Mouse (Mus musculus): ENCODE results near the gene Slc25a28. TPM values are rescaled to one million over a fixed set of nuclear protein-coding genes. Genes with fewer than 3 reads are reported as not detected.

Gene Slc25a28
- polyA plus RNA-seq, 1 experiment from 2014 or later = 17.8 TPM

DNA sequence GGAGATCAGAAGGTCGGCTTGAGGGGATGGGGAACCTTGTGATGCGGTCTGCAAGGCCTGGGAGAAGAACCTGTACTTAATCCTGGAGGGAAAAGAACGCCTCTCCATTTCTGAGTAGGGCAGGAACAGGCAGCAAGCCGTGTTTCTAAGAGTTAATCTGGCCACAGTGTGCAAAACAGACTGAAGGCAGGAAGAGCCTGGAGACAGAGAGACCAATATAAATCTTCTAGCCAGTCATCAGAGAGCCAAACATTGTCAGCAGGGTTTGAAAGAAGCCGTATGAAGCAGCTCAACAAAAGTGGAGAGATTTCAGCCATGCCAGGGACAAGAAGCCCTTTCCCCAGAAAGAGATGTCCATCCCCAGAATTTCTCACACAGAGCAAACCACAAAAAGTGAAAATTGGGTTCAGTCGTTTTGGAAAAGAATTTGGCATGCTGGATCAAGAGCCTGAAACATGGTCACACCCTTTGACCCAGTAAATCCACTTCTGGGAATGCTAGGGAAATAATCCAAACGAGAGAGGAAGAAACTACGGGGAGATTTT, 23.4 kb downstream of the Slc25a28 start:
- no peak overlapping the region for H3K9ac ChIP-seq (replicated peaks)
- H3K36me3 ChIP-seq = no peaks in the 10 kb centered on the region
- H3K4me2 ChIP-seq (replicated peaks) = no peak overlapping the region
- H3K27me3 ChIP-seq = no peaks in the 10 kb centered on the region
- H3K9me3 ChIP-seq = no peaks in the 10 kb centered on the region
- WGBS = 66% methylated on average over 8 of the region's 8 CpGs
- ATAC-seq (replicated peaks) = no peak
- no peaks in the 10 kb centered on the region for H3K4me1 ChIP-seq
- H3K27ac ChIP-seq (replicated peaks) = no peak overlapping the region
- H3K4me3 ChIP-seq = no peak overlapping the region

DNA sequence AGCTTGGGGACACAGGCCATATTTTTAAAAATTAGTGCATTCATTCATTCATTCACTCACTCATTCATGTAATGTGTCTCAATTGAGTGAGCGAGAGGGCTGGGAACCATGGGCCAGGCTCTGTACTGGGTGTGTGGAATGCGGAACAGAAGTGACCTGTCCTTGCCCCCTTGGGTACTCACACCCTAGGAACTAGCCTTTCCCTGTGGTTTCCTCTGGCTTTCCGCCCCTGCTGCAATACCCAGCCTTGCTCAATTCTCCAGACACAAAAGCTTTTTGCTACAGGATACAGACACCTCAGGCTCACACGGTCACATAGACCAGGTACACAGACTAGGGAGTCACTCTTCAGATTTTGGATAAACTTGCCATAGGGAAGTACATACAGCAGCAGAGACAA, 26.3 kb downstream of the Slc25a28 start:
- no peaks in the 10 kb centered on the region for H3K36me3 ChIP-seq
- no peaks in the 10 kb centered on the region for H3K27me3 ChIP-seq
- no peaks in the 10 kb centered on the region for H3K9me3 ChIP-seq
- no peak overlapping the region for H3K4me3 ChIP-seq
- WGBS = 91% methylated on average over 4 of the region's 4 CpGs
- H3K4me1 ChIP-seq = no peaks in the 10 kb centered on the region
- no peak overlapping the region for H3K9ac ChIP-seq (replicated peaks)
- no peak overlapping the region for H3K27ac ChIP-seq (replicated peaks)
- ATAC-seq (replicated peaks) = no peak
- H3K4me2 ChIP-seq (replicated peaks) = no peak overlapping the region

DNA sequence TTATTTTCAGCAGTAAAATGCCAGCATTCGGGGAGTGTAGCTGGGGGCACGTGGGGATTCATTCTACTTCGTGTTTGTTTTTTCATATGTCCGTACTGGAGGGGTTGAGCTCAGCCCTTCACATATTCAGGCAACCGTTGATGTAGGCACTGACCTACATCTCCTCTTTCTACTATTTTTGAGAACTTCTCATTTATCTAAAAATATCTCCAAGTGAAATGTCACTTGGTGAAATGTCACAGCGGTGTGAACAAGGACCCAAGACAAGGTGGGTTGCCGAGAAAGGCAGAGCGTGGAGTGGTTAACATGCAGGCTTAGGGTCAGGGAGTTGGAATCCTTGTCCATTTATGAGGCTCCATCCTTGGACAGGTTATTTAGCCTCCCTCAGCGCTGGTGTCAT, 27.4 kb downstream of the Slc25a28 start:
- Histone ChIP-seq H3K4me3 (no peak overlapping the region), H3K9me3 (no peaks in the 10 kb centered on the region), H3K27me3 (no peaks in the 10 kb centered on the region), H3K36me3 (no peaks in the 10 kb centered on the region), H3K27ac (replicated peaks) (no peak overlapping the region), H3K4me2 (replicated peaks) (no peak overlapping the region), H3K4me1 (no peaks in the 10 kb centered on the region), H3K9ac (replicated peaks) (no peak overlapping the region)
- ATAC-seq (replicated peaks) = no peak
- whole genome bisulfite sequencing = 93% methylated on average over 9 of the region's 9 CpGs

DNA sequence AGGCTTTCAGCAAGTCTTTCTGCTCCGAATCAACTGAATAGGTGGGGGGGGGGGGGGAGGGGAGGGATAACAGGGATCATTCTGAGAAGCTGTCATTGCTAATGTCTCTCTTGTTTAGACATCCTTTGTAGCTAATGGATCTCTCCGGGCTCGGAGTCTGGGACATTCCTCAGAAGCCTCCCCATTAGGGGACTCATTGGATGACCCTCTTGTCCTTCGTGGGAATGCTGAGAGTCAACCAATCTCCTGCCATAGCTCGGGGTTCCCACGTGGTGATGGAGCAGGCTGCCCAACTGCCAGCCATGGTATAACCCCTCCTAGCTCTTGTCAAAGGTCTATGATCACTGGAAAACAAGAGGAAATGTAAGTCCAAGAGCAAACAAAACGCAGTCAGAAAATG, 27.8 kb downstream of the Slc25a28 start:
- Histone ChIP-seq H3K4me1 (no peaks in the 10 kb centered on the region), H3K36me3 (no peaks in the 10 kb centered on the region), H3K9me3 (no peaks in the 10 kb centered on the region), H3K27me3 (no peaks in the 10 kb centered on the region), H3K4me3 (no peak overlapping the region), H3K27ac (replicated peaks) (no peak overlapping the region), H3K9ac (replicated peaks) (no peak overlapping the region), H3K4me2 (replicated peaks) (no peak overlapping the region)
- WGBS = 64% methylated on average over 7 of the region's 7 CpGs
- no peak for ATAC-seq (replicated peaks)

DNA sequence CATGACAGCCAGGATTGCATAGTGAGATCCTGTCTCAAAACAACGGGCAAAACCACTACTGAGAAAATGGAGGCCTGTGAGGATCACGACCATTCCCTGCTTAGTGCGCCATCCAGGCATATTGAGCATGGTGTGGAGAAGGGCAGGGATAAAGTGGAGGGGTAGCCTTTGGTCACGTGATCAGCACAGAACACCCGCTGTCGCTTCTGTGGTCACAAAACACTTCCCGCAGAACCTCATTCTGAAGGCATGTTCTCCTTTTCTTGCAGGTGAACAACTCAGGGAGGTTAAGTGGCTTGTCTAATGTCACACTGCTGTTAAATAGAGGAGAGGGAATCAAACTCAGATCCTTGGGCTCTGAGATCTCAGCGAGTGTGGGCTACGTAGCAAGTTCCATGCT, 29.2 kb downstream of the Slc25a28 start:
- Histone ChIP-seq H3K4me2 (replicated peaks) (no peak overlapping the region), H3K36me3 (no peaks in the 10 kb centered on the region), H3K27me3 (no peaks in the 10 kb centered on the region), H3K4me3 (no peak overlapping the region), H3K27ac (replicated peaks) (no peak overlapping the region), H3K9me3 (no peaks in the 10 kb centered on the region), H3K4me1 (no peaks in the 10 kb centered on the region), H3K9ac (replicated peaks) (no peak overlapping the region)
- 90% methylated on average over 9 of the region's 9 CpGs for WGBS
- ATAC-seq (replicated peaks) = no peak

DNA sequence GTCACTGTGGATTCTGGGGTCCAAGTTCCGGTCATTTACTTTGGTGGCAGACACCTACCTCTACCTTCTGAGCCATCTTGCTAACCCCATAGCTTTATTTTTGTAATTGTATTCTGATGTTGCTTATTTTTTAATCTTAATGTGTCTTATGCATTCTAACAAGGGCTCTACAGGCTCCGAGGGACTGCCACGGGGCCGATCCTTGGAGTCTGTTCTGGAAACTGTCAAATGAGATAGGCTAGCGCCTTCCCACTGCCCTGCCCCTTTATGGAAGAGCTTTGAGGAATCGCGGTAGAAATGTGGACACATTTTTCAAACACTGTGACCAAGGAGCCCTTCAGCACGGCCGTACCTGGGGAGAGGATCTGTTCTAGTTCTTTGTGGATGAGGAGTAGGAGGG, 31.8 kb downstream of the Slc25a28 start:
- no peak for ATAC-seq (replicated peaks)
- 87% methylated on average over 9 of the region's 9 CpGs for WGBS
- no peaks in the 10 kb centered on the region for H3K4me1 ChIP-seq

DNA sequence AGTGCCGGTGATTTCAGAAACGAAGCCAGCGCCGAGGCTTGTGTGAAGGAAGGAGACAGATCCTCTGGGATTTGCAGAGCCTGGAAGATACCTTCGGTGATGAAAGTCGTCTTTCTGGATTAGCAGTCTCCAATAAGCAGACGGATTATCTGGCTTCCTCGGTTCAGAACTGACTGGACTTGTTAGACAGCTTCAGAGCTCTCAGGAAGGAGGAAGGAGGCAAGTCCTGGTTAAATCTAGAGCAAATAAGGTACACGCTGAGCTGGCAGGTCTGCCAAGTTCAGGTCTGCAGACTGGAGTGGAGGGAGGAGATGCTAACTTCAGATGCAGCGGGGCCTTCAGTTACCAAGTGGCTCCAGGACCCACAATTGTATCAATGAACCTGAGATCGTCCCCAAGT, 32.8 kb downstream of the Slc25a28 start:
- Histone ChIP-seq H3K4me2 (replicated peaks) (no peak overlapping the region), H3K4me3 (no peak overlapping the region), H3K9me3 (no peaks in the 10 kb centered on the region), H3K27ac (replicated peaks) (no peak overlapping the region), H3K4me1 (no peaks in the 10 kb centered on the region), H3K36me3 (no peaks in the 10 kb centered on the region), H3K9ac (replicated peaks) (no peak overlapping the region), H3K27me3 (no peaks in the 10 kb centered on the region)
- WGBS = 72% methylated on average over 11 of the region's 11 CpGs
- no peak for ATAC-seq (replicated peaks)

More for the DNA sequence above, 31.8 kb downstream of the Slc25a28 start:
- Histone ChIP-seq H3K4me2 (replicated peaks) (no peak overlapping the region), H3K27me3 (no peaks in the 10 kb centered on the region), H3K4me3 (no peak overlapping the region), H3K9me3 (no peaks in the 10 kb centered on the region), H3K36me3 (no peaks in the 10 kb centered on the region), H3K9ac (replicated peaks) (no peak overlapping the region), H3K27ac (replicated peaks) (no peak overlapping the region)

DNA sequence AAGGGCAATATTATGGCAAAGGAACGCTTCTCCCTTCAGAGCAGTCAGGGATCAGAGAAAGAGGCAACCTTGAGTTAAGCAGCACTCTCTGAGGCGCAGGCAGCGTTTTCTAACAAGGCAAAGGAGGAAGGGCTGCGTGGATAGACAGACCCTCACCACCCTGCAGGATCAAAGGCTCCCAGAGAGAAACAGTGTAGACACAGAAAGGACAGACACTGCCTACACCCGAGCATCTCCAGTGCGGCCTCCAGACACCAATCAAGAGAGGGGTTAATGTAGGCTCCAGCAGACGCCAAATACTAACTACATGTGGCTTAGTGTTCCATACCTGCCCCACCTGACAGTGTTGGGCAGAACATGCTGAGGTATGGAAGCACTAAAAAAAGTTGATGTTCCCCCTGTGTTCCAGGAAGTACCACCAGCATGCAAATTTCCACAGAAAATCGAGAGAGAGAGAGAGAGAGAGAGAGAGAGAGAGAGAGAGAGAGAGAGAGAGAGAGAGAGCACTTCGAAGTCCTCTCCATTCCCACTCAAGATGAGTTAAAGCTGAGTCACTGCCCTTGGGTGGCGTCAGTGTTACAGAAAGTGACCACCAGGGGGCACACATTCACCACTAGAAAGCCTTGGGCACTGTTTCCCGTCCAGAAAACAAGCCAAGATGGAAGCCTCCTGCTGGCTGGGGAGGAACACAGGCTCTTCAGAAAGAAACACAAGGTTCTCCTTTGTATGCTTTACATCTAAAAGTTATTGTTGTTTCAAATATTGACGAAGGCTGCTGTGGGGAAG, 44.0 kb downstream of the Slc25a28 start:
- ATAC-seq (replicated peaks) = 0 out of 2 replicates have a peak, but pooled peaks have one; percentile 51
- Histone ChIP-seq H3K27ac (replicated peaks) (no peak overlapping the region), H3K9ac (replicated peaks) (no peak overlapping the region), H3K27me3 (no peaks in the 10 kb centered on the region), H3K4me1 (peaks cover 7% of the 10 kb centered on the region), H3K9me3 (no peaks in the 10 kb centered on the region), H3K36me3 (no peaks in the 10 kb centered on the region), H3K4me2 (replicated peaks) (no peak overlapping the region), H3K4me3 (no peak overlapping the region)
- 30% methylated on average over 12 of the region's 12 CpGs for WGBS

DNA sequence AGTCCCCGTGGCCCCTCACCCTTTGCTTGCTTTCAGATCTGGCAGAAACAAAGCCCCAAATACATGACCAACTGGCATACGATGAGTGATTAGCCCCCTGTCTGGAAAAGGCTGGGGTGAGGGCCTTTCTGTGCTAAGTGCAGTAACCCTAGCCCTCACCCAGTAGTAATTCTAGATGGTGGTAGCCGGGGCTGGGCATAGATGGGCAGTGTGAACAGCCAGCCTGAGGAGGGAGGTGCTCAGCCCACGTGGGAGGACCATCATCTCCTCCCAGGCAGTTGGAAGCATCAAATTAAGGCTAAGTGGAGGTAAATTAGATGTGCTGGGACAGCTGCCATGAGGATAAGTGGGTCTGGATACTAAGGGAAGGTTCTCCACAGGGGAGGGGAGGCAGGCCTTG, 45.6 kb downstream of the Slc25a28 start:
- Histone ChIP-seq H3K27ac (replicated peaks) (no peak overlapping the region), H3K27me3 (no peaks in the 10 kb centered on the region), H3K9ac (replicated peaks) (no peak overlapping the region), H3K4me3 (no peak overlapping the region), H3K36me3 (no peaks in the 10 kb centered on the region), H3K4me2 (replicated peaks) (no peak overlapping the region), H3K9me3 (no peaks in the 10 kb centered on the region), H3K4me1 (peaks cover 7% of the 10 kb centered on the region)
- no peak for ATAC-seq (replicated peaks)
- 50% methylated on average over 4 of the region's 4 CpGs for WGBS

DNA sequence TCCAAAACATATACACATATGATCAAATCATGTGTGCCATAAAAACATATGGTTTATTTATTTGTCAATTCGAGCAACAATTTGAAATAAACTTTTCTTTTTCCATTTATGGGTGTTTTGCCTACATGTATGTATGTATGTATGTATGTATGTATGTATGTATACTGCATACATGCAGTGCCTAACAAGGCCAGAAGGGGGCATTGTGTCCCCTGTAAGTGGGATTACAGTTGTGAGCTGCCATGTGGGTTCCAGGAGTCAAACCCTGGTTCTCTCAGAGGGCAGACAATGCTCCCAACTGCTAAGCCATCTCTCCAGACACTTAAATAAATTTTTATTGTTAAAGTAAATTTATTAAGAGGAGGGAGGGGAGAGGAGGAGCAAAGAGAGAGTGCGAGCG, 47.3 kb downstream of the Slc25a28 start:
- ATAC-seq (replicated peaks) = no peak
- H3K36me3 ChIP-seq = no peaks in the 10 kb centered on the region
- H3K9ac ChIP-seq (replicated peaks) = no peak overlapping the region
- H3K27ac ChIP-seq (replicated peaks) = no peak overlapping the region
- H3K9me3 ChIP-seq = no peaks in the 10 kb centered on the region
- H3K4me1 ChIP-seq = peaks cover 7% of the 10 kb centered on the region
- H3K4me3 ChIP-seq = no peak overlapping the region
- peaks cover 14% of the 10 kb centered on the region; the same call in 1 of the 2 replicates for H3K27me3 ChIP-seq
- 96% methylated on average over 3 of the region's 3 CpGs for WGBS
- no peak overlapping the region for H3K4me2 ChIP-seq (replicated peaks)

DNA sequence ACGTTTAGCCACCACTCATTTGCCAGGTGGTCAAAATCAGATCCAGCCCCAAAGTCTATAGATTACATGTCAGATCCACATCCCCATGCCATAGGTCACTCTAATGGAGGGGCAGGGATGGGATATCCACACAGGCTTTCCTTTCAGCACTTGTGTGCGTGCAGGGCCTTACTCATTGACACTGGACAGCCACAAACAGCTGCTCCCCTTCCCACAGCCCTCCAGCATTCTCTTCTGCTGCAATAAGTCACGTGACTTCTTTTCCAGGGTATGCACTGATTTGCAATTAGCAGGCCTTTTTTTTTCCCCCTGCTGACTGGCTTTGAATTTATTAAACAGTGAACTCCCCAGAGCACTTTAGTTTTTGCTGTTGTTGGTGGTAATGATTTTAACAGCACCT, 48.5 kb downstream of the Slc25a28 start:
- Histone ChIP-seq H3K9ac (replicated peaks) (no peak overlapping the region), H3K36me3 (no peaks in the 10 kb centered on the region), H3K27ac (replicated peaks) (no peak overlapping the region), H3K4me2 (replicated peaks) (no peak overlapping the region), H3K4me1 (peaks cover 7% of the 10 kb centered on the region), H3K4me3 (no peak overlapping the region), H3K9me3 (no peaks in the 10 kb centered on the region), H3K27me3 (peaks cover 22% of the 10 kb centered on the region)
- WGBS = 17% methylated on average over 3 of the region's 3 CpGs
- peak; percentile 73; the same call in 1 of the 2 replicates for ATAC-seq (replicated peaks)

DNA sequence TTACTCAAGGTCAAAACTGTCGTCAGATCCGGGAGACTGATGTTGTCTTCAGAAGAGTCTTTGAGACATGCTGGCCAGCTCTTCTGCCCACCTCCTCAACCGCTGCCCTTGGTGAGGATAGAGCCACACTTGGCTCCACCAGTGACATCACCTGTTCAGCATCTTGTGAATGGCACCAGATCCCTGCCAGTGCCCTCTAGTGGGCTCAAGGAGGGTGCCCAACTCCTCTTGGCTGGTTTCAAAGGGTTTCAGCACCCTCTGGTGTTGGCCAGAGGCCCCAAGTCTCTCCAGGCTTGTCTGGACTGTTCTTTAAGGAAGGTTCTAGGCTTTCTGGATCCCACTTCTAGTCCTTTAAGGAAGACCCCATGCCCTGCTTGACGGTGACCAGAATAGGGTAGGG, 50.8 kb downstream of the Slc25a28 start:
- H3K9ac ChIP-seq (replicated peaks) = no peak overlapping the region
- H3K4me2 ChIP-seq (replicated peaks) = no peak overlapping the region
- H3K9me3 ChIP-seq = no peaks in the 10 kb centered on the region
- ATAC-seq (replicated peaks) = no peak
- 45% methylated on average over 4 of the region's 4 CpGs for WGBS
- H3K27me3 ChIP-seq = peaks cover 45% of the 10 kb centered on the region
- H3K36me3 ChIP-seq = no peaks in the 10 kb centered on the region
- peaks cover 7% of the 10 kb centered on the region for H3K4me1 ChIP-seq
- H3K4me3 ChIP-seq = no peak overlapping the region
- H3K27ac ChIP-seq (replicated peaks) = no peak overlapping the region

Data from forebrain, embryonic 15.5 days (tissue).